Mouse (Mus musculus): ENCODE data around the gene Olfr1222. TPM values are rescaled to one million over a fixed set of nuclear protein-coding genes. Genes with fewer than 3 reads are reported as not detected.

Gene Olfr1222
- total and polyA plus RNA-seq, 3 experiments = not detected

- no peaks in the 10 kb centered on the region for H3K36me3 ChIP-seq (replicated peaks in 1 of 2; ENCODE audit: control insufficient read depth in 1 of 2, insufficient read depth in 1 of 2, low read length in 1 of 2)
- no peak for DNase-seq (ENCODE audit: extremely low read depth)
- no peaks in the 10 kb centered on the region for H3K4me1 ChIP-seq (ENCODE audit: control insufficient read depth in 1 of 2, insufficient read depth in 2 of 2)
- H3K27ac ChIP-seq (ENCODE audit: insufficient read depth, low read depth) = no peak overlapping the region
- in situ Hi-C loops (cut with MboI; ENCODE audit: low pct_ligation_motif_present, low pct_unique_long_range_greater_than_20kb, low sequenced_read_pairs) = no loop called here
- TF ChIP-seq NRF1 (IDR thresholded peaks at IDR 0.05; ENCODE audit: low read depth, low read length) (no peak), UBTF (IDR thresholded peaks at IDR 0.05; ENCODE audit: low read depth, low read length) (no peak), E2F4 (IDR thresholded peaks at IDR 0.05; ENCODE audit: insufficient replicate concordance, low read depth, low read length) (no peak), MXI1 (IDR thresholded peaks at IDR 0.05; ENCODE audit: low read depth, low read length) (no peak), IRF4 (IDR thresholded peaks at IDR 0.05; ENCODE audit: low read depth, low read length) (no peak), ZNF384 (IDR thresholded peaks at IDR 0.05; ENCODE audit: low read depth, low read length) (no peak), NELFE (IDR thresholded peaks at IDR 0.05; ENCODE audit: low read depth, low read length) (no peak), CTCF (conservative IDR thresholded peaks at IDR 0.05 in 1 of 2, IDR thresholded peaks at IDR 0.05 in 1 of 2; ENCODE audit: low read depth in 2 of 2, low read length in 2 of 2) (no peak), PAX5 (IDR thresholded peaks at IDR 0.05; ENCODE audit: low read length) (no peak), MEF2A (IDR thresholded peaks at IDR 0.05; ENCODE audit: borderline replicate concordance, low read depth, low read length) (no peak), ETS1 (conservative IDR thresholded peaks at IDR 0.05; ENCODE audit: low read depth, low read length) (no peak), RAD21 (IDR thresholded peaks at IDR 0.05; ENCODE audit: low read depth, low read length) (no peak), GABPA (IDR thresholded peaks at IDR 0.05; ENCODE audit: insufficient replicate concordance, low read depth, low read length) (no peak)
- H3K4me2 ChIP-seq (ENCODE audit: insufficient read depth, low read depth, poor library complexity, severe bottlenecking) = no peak overlapping the region
- dilution Hi-C loops (cut with MboI; ENCODE audit: extremely low pct_ligation_motif_present, extremely low pct_unique_long_range_greater_than_20kb, low sequenced_read_pairs) = no loop called here
- no peak overlapping the region for H3K9ac ChIP-seq (ENCODE audit: insufficient read depth, low read depth)
- H3K79me2 ChIP-seq (replicated peaks; ENCODE audit: control insufficient read depth, extremely low read depth, insufficient read depth, poor library complexity, severe bottlenecking) = no peaks in the 10 kb centered on the region
- peaks cover 24% of the 10 kb centered on the region for H3K9me3 ChIP-seq (replicated peaks; ENCODE audit: low read length)
- no peaks in the 10 kb centered on the region for H3K27me3 ChIP-seq (replicated peaks)
- no peak overlapping the region for H3K4me3 ChIP-seq (replicated peaks in 1 of 3; ENCODE audit: low read depth in 2 of 3, low read length in 2 of 3, poor library complexity in 1 of 3)
Measured at GRCm38 (mm10) chr2:89093848-89094247, 39.0 kb downstream of the Olfr1222 start.

DNA sequence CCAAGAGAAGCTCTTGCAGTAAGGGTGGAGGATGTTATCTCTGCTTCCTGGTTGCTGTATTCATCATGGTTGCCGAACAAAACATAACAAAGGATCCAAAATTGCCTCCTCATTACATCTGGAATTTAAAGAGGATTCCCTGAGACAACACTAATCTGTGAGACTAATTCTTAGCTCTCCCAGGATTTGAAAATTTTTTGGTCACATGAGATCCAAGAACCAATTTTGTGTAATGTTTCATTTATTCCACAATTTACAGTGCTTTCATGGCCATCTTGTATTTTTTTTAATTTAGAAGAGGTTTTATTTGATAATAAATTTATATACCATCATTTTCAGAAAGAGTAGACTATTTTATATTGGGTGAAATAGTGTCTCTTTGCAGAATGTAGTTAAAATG, 49.4 kb downstream of the Olfr1222 start, which contains the start of gene Olfr1219:
Gene Olfr1219, minus strand, starts transcription at position 101 of the 400 bp plus-strand sequence.
- Histone ChIP-seq H3K9me3 (replicated peaks; ENCODE audit: low read length) (peaks cover 10% of the 10 kb centered on the region), H3K27me3 (replicated peaks) (no peaks in the 10 kb centered on the region), H3K27ac (ENCODE audit: insufficient read depth, low read depth) (no peak within 1 kb of the TSS), H3K36me3 (replicated peaks in 1 of 2; ENCODE audit: control insufficient read depth in 1 of 2, insufficient read depth in 1 of 2, low read length in 1 of 2) (no peaks in the 10 kb centered on the region), H3K9ac (ENCODE audit: insufficient read depth, low read depth) (no peak within 1 kb of the TSS), H3K4me3 (replicated peaks in 1 of 3; ENCODE audit: low read depth in 2 of 3, low read length in 2 of 3, poor library complexity in 1 of 3) (no peak within 1 kb of the TSS), H3K4me2 (ENCODE audit: insufficient read depth, low read depth, poor library complexity, severe bottlenecking) (no peak within 1 kb of the TSS), H3K79me2 (replicated peaks; ENCODE audit: control insufficient read depth, extremely low read depth, insufficient read depth, poor library complexity, severe bottlenecking) (no peaks in the 10 kb centered on the region), H3K4me1 (ENCODE audit: control insufficient read depth in 1 of 2, insufficient read depth in 2 of 2) (no peaks in the 10 kb centered on the region)
- in situ Hi-C loops (cut with MboI; ENCODE audit: low pct_ligation_motif_present, low pct_unique_long_range_greater_than_20kb, low sequenced_read_pairs) (no loop called here), dilution Hi-C loops (cut with MboI; ENCODE audit: extremely low pct_ligation_motif_present, extremely low pct_unique_long_range_greater_than_20kb, low sequenced_read_pairs) (no loop called here)
- no peak for TF ChIP-seq TCF12 (IDR thresholded peaks at IDR 0.05; ENCODE audit: low read depth, low read length)
- TF ChIP-seq JUND (conservative IDR thresholded peaks at IDR 0.05; ENCODE audit: low read depth, low read length) = no peak
- no peak for TF ChIP-seq RCOR1 (conservative IDR thresholded peaks at IDR 0.05; ENCODE audit: low read depth, low read length)
- TF ChIP-seq MYC (IDR thresholded peaks at IDR 0.05; ENCODE audit: low read depth, low read length) = no peak
- no peak for TF ChIP-seq MAZ (IDR thresholded peaks at IDR 0.05; ENCODE audit: low read depth, low read length)
- TF ChIP-seq USF1 (IDR thresholded peaks at IDR 0.05; ENCODE audit: low read depth, low read length) = no peak
- no peak for TF ChIP-seq CHD2 (IDR thresholded peaks at IDR 0.05; ENCODE audit: low read length)
- TF ChIP-seq ZKSCAN1 (IDR thresholded peaks at IDR 0.05; ENCODE audit: borderline replicate concordance, low read depth, low read length) = no peak
- no peak for TF ChIP-seq CHD1 (IDR thresholded peaks at IDR 0.05; ENCODE audit: low read depth, low read length)
- TF ChIP-seq USF2 (conservative IDR thresholded peaks at IDR 0.05; ENCODE audit: low read depth, low read length) = no peak
- no peak for TF ChIP-seq PAX5 (IDR thresholded peaks at IDR 0.05; ENCODE audit: low read length)
- no peak for TF ChIP-seq TBP (conservative IDR thresholded peaks at IDR 0.05; ENCODE audit: low read depth, low read length)
- no peak for DNase-seq (ENCODE audit: extremely low read depth)

Data from CH12.LX (cell line).